Mouse (Mus musculus) heart, embryonic 15.5 days (tissue): ENCODE data around the gene Eif2ak1. TPM values are rescaled to one million over a fixed set of nuclear protein-coding genes. Genes with fewer than 3 reads are reported as not detected.

Experiments used
- polyA plus RNA-seq: library from polyadenylated mRNA; unstranded; fragments of >200 nt; fragmentation: Nextera tagmentation; extraction: Ambion mirVana; gene quantifications from 2 replicates; pipeline ENCODE4 v1.2.1, GENCODE M21; 2015

Gene Eif2ak1
- polyA plus RNA-seq, 1 experiment from 2014 or later, result 22.9 TPM

Other genes with a start within 250 kb of the Eif2ak1 start
- gene Cyth3, start 195.3 kb upstream of the Eif2ak1 start, polyA plus RNA-seq, result 49.9 and 57.6 TPM in 2 replicates
- 10.3 and 12.9 TPM in 2 replicates for gene Usp42, start 85.5 kb upstream of the Eif2ak1 start, polyA plus RNA-seq
- gene Ankrd61, start 79.9 kb downstream of the Eif2ak1 start, polyA plus RNA-seq, result 0.11 and 0.33 TPM in 2 replicates
- gene Aimp2, start 92.1 kb downstream of the Eif2ak1 start, polyA plus RNA-seq, result 78.7 and 81.1 TPM in 2 replicates
- gene Pms2, start 92.2 kb downstream of the Eif2ak1 start, polyA plus RNA-seq, result 15.5 and 18.9 TPM in 2 replicates
- 0.43 and 0.53 TPM in 2 replicates for gene Gm42421, start 110.4 kb downstream of the Eif2ak1 start, polyA plus RNA-seq
- 0.63 and 0.74 TPM in 2 replicates for gene Rsph10b, start 115.2 kb downstream of the Eif2ak1 start, polyA plus RNA-seq
- 46.1 and 48.8 TPM in 2 replicates for gene Ccz1, start 197.1 kb downstream of the Eif2ak1 start, polyA plus RNA-seq
- gene Ocm, start 208.9 kb downstream of the Eif2ak1 start, polyA plus RNA-seq, result not detected in 2 replicates